ENCODE assay signal across 10 mouse cellular contexts in the genomic region with DNA sequence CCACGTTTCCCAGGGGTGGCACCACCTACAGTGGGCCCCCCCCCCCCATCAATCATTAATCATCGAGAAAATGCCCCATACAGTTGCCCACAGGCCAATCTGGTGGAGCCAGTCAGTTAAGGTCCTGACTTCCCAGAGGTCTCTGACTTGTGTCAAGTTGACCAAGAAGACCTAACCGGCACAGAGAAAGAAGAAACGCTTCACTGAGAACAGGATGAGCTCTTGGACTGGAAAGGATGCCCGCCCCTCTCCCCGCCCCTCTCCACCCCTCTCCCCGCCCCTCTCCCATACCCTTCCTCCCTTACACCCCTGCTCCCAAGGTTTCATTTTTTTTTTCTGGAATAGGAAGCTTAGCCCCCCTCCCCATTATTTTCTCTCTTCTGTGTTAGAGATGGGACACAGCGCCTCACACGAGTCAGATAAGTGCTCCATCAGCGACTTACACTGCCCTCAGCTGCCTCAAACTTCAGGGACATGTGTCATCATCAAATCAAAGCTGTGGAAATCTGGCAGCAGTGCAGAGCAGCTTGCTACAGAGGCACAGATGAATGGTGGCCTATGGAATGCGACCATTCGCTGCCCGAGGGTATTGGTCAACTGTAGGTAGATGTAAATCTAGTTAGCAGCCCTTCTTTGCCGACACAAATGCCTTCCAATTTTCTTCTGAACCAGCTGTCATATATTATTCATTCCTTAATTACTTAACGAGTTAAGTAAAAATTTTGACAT. TPM values are rescaled to one million over a fixed set of nuclear protein-coding genes. Genes with fewer than 3 reads are reported as not detected.
DNase-seq lines count a peak whose midpoint lies in the region; ATAC-seq lines count a peak whose summit lies in the region.
"Had no signal": no experiment of that assay in that cellular context is flagged by ENCODE, and none has a peak within 500 bp of the region (broad histone marks: within the 10 kb centered on the region; RNA-seq: fewer than 3 reads in every experiment).

No protein-coding gene starts in this region.

- H3K36me3 ChIP-seq in heart, embryonic 15.5 days: no peaks in the 10 kb centered on the region
- H3K36me3 ChIP-seq in embryonic facial prominence, embryonic 11.5 days (replicated peaks; ENCODE audit: control insufficient read depth, insufficient read depth, low read depth, low read length): no peaks in the 10 kb centered on the region
- H3K36me3 ChIP-seq: forebrain, embryonic 12.5 days had no signal

- no peak overlapping the region; the same call in 1 of the 2 replicates for H3K4me3 ChIP-seq in heart, embryonic 15.5 days
- no peak overlapping the region for H3K4me3 ChIP-seq in embryonic facial prominence, embryonic 11.5 days (ENCODE audit: low read depth, low read length)
- H3K4me3 ChIP-seq: forebrain, embryonic 12.5 days; megakaryocyte, embryonic 14.5 days had no signal

- no peaks in the 10 kb centered on the region for H3K9me3 ChIP-seq in heart, embryonic 15.5 days (replicated peaks)
- H3K9me3 ChIP-seq in embryonic facial prominence, embryonic 11.5 days (replicated peaks; ENCODE audit: control insufficient read depth, low read length): no peaks in the 10 kb centered on the region
- H3K9me3 ChIP-seq: forebrain, embryonic 12.5 days; megakaryocyte, embryonic 14.5 days had no signal

- WGBS in heart, embryonic 15.5 days: 26% methylated on average over 14 of the region's 15 CpGs
- 27% methylated on average over 15 of the region's 15 CpGs for WGBS in embryonic facial prominence, embryonic 11.5 days

- H3K4me1 ChIP-seq in heart, embryonic 15.5 days (replicated peaks): peaks cover 44% of the 10 kb centered on the region
- no peaks in the 10 kb centered on the region; the same call in none of the 2 replicates for H3K4me1 ChIP-seq in embryonic facial prominence, embryonic 11.5 days (ENCODE audit: control insufficient read depth, insufficient read depth, low read length)

- H3K27ac ChIP-seq in heart, embryonic 15.5 days: no peak overlapping the region
- no peak overlapping the region for H3K27ac ChIP-seq in embryonic facial prominence, embryonic 11.5 days (replicated peaks; ENCODE audit: low read depth, low read length)
- H3K27ac ChIP-seq: forebrain, embryonic 12.5 days had no signal

- ATAC-seq in heart, embryonic 15.5 days (replicated peaks; ENCODE audit: insufficient number of reproducible peaks, insufficient read depth, low FRiP score, low read depth): no peak
- no peak for ATAC-seq in embryonic facial prominence, embryonic 11.5 days (replicated peaks; ENCODE audit: insufficient number of reproducible peaks, low FRiP score, low TSS enrichment, low read depth)

- no peak overlapping the region for H3K9ac ChIP-seq in heart, embryonic 15.5 days
- no peak overlapping the region for H3K9ac ChIP-seq in embryonic facial prominence, embryonic 11.5 days (replicated peaks; ENCODE audit: low read length)
- H3K9ac ChIP-seq: forebrain, embryonic 12.5 days had no signal

- peak overlapping the region; percentile 27 for H3K4me2 ChIP-seq in heart, embryonic 15.5 days
- no peak overlapping the region for H3K4me2 ChIP-seq in embryonic facial prominence, embryonic 11.5 days (ENCODE audit: low read depth, low read length)
- H3K4me2 ChIP-seq: forebrain, embryonic 12.5 days had no signal

- no peak for DNase-seq in heart, adult 18-20 months
- DNase-seq in lung, postnatal 10 days: peak; percentile 24
- no peak for DNase-seq in lung, postnatal 4 days
- DNase-seq in embryonic facial prominence, embryonic 11.5 days (ENCODE audit: low spot score): peak; percentile 39
- DNase-seq in mesoderm, embryonic 11.5 days (ENCODE audit: low read depth, low spot score): peak; percentile 30
- DNase-seq in cerebellum, adult 18-20 months: no peak
- no peak for DNase-seq in c-Kit-positive CD71-positive TER-119-positive erythroid progenitor cells, embryonic 14.5 days (ENCODE audit: low spot score)

- no peaks in the 10 kb centered on the region for H3K27me3 ChIP-seq in heart, embryonic 15.5 days
- no peaks in the 10 kb centered on the region for H3K27me3 ChIP-seq in embryonic facial prominence, embryonic 11.5 days (ENCODE audit: control insufficient read depth, insufficient read depth, low read length)
- H3K27me3 ChIP-seq: forebrain, embryonic 12.5 days; megakaryocyte, embryonic 14.5 days had no signal

RNA-seq across cellular contexts. Expression of gene Furin, which starts 34.0 kb away (rescaled TPM):
- polyA plus RNA-seq in heart, embryonic 15.5 days (2015; fragmentation: Nextera tagmentation; extraction: Ambion mirVana): 16.0 and 18.2 TPM in 2 replicates
- total RNA-seq in heart, adult 18-20 months (2021): 100 to 1,000 TPM; 103 to 114 TPM
- polyA plus RNA-seq in embryonic facial prominence, embryonic 11.5 days (2014; fragmentation: Nextera tagmentation; extraction: Ambion mirVana): 5.2 and 6.0 TPM in 2 replicates

RNA-seq across cellular contexts. Expression of gene Fes, which starts 51.5 kb away (rescaled TPM):
- polyA plus RNA-seq in heart, embryonic 15.5 days (2015; fragmentation: Nextera tagmentation; extraction: Ambion mirVana): 10.9 and 14.4 TPM in 2 replicates
- 10 to 100 TPM in 1 of 2 experiments, 1 to 10 TPM in 1; 9.9 to 11.4 TPM for total RNA-seq in heart, adult 18-20 months (2021)
- polyA plus RNA-seq in embryonic facial prominence, embryonic 11.5 days (2014; fragmentation: Nextera tagmentation; extraction: Ambion mirVana): 6.6 and 8.3 TPM in 2 replicates

Comparison
In these comparisons a context has a peak if more than half of its experiments do, and no peak if none do; other contexts are left out.
1. DNase-seq: peak in lung, postnatal 10 days (single experiment), embryonic facial prominence, embryonic 11.5 days (single experiment) and mesoderm, embryonic 11.5 days (single experiment); none in heart, adult 18-20 months (0 of 2), lung, postnatal 4 days (0 of 2), cerebellum, adult 18-20 months (0 of 2) and c-Kit-positive CD71-positive TER-119-positive erythroid progenitor cells, embryonic 14.5 days (single experiment).